Mouse (Mus musculus) lung, adult 2 months (tissue): ENCODE results near the gene Col4a1.

Experiments used
- CTCF ChIP-seq: fragments of 200-500 bp; IDR thresholded peaks from 2 replicates; pipeline ENCODE4 v1.5.1; 2011; ENCODE audit warnings: mild to moderate bottlenecking, low read length, control low read depth; ENCODE audit not compliant: insufficient read depth
- POLR2A ChIP-seq: fragments of 200-500 bp; IDR thresholded peaks from 2 replicates; pipeline ENCODE4 v1.6.1; 2011; ENCODE audit warnings: low read depth, mild to moderate bottlenecking, control low read depth, low read length, borderline replicate concordance; ENCODE audit errors: extremely low read depth

- TF ChIP-seq CTCF = no peak
- TF ChIP-seq POLR2A = no peak
These were observed 136.2 kb downstream of the Col4a1 start for GRCm38 (mm10) chr8:11176393-11176792.
